Mouse (Mus musculus): ENCODE measurements around the gene Gm3417. TPM values are rescaled to one million over a fixed set of nuclear protein-coding genes. Genes with fewer than 3 reads are reported as not detected.

Gene Gm3417
- total RNA-seq, 1 experiment from 2014 or later, result not detected

Other genes with a start within 250 kb of the Gm3417 start
- not detected in 2 replicates for gene Wdr27, start 35.6 kb downstream of the Gm3417 start, total RNA-seq (2017)
- 27.9 and 28.5 TPM in 2 replicates for gene 1600012H06Rik, start 35.6 kb downstream of the Gm3417 start, total RNA-seq (2017)
- 37.2 and 37.8 TPM in 2 replicates for gene Phf10, start 17.5 kb downstream of the Gm3417 start, total RNA-seq (2017)
- 13.9 and 18.3 TPM in 2 replicates for gene 9030025P20Rik, start 322 bp downstream of the Gm3417 start, total RNA-seq (2017)
- 4.3 and 9.1 TPM in 2 replicates for gene Gm3435, start 31.4 kb upstream of the Gm3417 start, total RNA-seq (2017)
- 132 and 146 TPM in 2 replicates for gene Ermard, start 62.4 kb upstream of the Gm3417 start, total RNA-seq (2017)
- gene Tcte3, start 62.7 kb upstream of the Gm3417 start, total RNA-seq (2017), result not detected in 2 replicates
- 12.9 and 14.3 TPM in 2 replicates for gene Gm3448, start 62.7 kb upstream of the Gm3417 start, total RNA-seq (2017)

All from neutrophil, adult 5-6 weeks (primary cell).